Mouse (Mus musculus): ENCODE data around the gene Csdc2. TPM values are rescaled to one million over a fixed set of nuclear protein-coding genes. Genes with fewer than 3 reads are reported as not detected.

The Csdc2 gene
- polyA plus RNA-seq, 1 experiment: 4.9 TPM

DNA sequence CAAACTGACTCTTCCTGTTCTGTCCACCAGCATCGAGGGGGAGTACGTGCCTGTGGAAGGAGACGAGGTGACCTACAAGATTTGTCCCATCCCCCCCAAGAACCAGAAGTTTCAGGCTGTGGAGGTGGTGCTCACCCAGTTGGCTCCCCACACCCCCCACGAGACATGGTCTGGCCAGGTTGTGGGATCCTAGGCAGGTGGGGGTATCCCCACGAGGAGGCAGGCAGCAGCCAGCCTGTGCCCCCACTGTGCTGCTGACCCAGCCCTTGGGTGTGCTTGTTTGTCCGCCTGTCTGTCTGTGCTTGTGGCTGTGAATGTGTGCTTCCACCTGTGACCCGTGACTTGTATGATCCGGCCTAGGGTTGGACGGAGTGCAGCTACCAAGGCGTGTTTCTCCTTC, 12.5 kb downstream of the Csdc2 start:
- H3K27ac ChIP-seq (ENCODE audit: insufficient read depth, low read length): no peak overlapping the region
- H3K9ac ChIP-seq (ENCODE audit: low read depth, poor library complexity, severe bottlenecking): no peak overlapping the region
- TF ChIP-seq POLR2A (IDR thresholded peaks at IDR 0.05; ENCODE audit: insufficient read depth, low read length) (no peak), CTCF (IDR thresholded peaks at IDR 0.05; ENCODE audit: low read depth, low read length) (no peak), EP300 (IDR thresholded peaks at IDR 0.05; ENCODE audit: insufficient read depth, low read depth, low read length) (no peak)

DNA sequence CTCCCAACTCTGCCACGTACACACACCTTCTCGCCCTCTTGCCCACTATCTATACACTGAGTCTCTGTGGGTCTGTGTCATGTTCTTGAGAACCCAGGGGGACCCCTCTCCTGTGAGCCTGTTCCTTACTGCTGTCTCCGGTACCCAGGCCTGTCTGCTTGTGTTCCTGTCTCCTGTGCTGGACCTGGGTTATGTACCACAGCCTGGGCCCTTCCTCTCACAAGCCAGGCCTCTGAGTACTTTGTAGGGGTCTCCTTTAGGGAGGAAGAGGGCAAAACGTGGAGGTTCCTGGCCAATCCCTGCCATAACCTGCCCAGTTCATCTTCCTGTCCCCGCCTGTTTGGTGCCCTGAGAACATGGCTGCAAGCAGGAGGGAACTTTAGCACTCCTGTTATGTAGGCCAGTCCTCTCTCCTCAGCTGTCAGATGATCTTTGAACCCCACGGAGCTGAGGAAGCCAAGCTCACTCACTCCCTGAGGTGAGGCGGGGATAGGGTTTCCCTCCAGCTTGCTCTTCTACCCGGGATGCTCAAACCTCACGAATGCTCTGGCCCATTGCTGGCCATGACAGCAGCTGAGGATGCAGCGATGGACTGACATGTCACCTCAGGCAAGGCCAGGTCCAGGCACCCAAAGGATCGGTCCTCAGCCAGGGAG, 13.0 kb downstream of the Csdc2 start:
- H3K9ac ChIP-seq (ENCODE audit: low read depth, poor library complexity, severe bottlenecking): no peak overlapping the region
- no peak for TF ChIP-seq EP300 (IDR thresholded peaks at IDR 0.05; ENCODE audit: insufficient read depth, low read depth, low read length)
- TF ChIP-seq CTCF (IDR thresholded peaks at IDR 0.05; ENCODE audit: low read depth, low read length): no peak
- no peak for TF ChIP-seq POLR2A (IDR thresholded peaks at IDR 0.05; ENCODE audit: insufficient read depth, low read length)

More for the DNA sequence above, 12.5 kb downstream of the Csdc2 start:
- Histone ChIP-seq H3K9me3 (replicated peaks; ENCODE audit: control insufficient read depth, insufficient read depth, low read length, poor library complexity, severe bottlenecking) (no peaks in the 10 kb centered on the region), H3K27me3 (ENCODE audit: control insufficient read depth, insufficient read depth, low read length, poor library complexity, severe bottlenecking) (no peaks in the 10 kb centered on the region), H3K4me3 (ENCODE audit: low read depth, low read length) (no peak overlapping the region), H3K36me3 (ENCODE audit: control insufficient read depth, insufficient read depth, low read length, poor library complexity, severe bottlenecking) (peaks cover 31% of the 10 kb centered on the region), H3K4me1 (ENCODE audit: control insufficient read depth, insufficient read depth, low read length) (no peaks in the 10 kb centered on the region)

DNA sequence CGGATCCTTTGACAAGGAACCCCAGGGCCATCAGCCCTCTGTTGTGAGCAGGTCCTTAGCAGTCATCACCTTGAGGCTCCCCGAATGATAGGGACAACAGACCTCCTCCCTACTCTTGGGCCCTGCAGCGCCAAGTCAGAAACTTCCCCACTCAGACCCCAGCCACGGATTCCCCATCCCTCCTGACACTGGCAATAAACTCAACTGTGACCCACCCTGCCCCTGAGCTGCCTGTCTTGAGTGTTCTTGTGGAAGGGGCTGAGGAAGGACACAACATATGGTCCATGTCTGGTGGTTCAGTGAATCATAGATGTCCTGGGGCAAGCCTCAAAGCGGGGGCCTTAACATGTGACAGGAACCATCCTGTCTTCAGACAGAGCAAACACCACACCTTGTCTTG, 14.2 kb downstream of the Csdc2 start:
- H3K4me3 ChIP-seq (ENCODE audit: low read depth, low read length): no peak overlapping the region

More for the DNA sequence above, 13.0 kb downstream of the Csdc2 start:
- Histone ChIP-seq H3K4me3 (ENCODE audit: low read depth, low read length) (no peak overlapping the region), H3K27me3 (ENCODE audit: control insufficient read depth, insufficient read depth, low read length, poor library complexity, severe bottlenecking) (no peaks in the 10 kb centered on the region), H3K27ac (ENCODE audit: insufficient read depth, low read length) (no peak overlapping the region), H3K4me1 (ENCODE audit: control insufficient read depth, insufficient read depth, low read length) (no peaks in the 10 kb centered on the region), H3K36me3 (ENCODE audit: control insufficient read depth, insufficient read depth, low read length, poor library complexity, severe bottlenecking) (peaks cover 36% of the 10 kb centered on the region), H3K9me3 (replicated peaks; ENCODE audit: control insufficient read depth, insufficient read depth, low read length, poor library complexity, severe bottlenecking) (no peaks in the 10 kb centered on the region)

DNA sequence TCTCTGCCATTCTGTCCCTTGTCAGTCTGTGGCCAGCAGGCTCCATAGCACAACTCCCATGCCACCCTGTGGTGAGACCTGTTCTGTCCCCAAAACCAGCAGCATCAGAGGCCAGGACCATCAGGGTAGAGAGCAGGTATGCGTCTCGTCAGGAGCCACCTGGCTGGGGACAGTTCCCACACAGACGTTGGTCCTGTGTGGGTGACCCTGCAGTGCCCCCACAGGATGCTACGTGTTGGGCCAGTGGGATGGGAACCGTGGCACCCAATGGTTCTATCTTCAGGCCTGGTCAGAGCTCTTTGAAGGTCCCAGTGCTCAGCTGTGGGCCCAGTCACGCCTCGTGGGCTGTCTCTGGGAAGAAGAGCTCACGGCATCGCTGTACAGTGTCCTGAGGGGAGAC, 14.6 kb downstream of the Csdc2 start:
- Histone ChIP-seq H3K4me3 (ENCODE audit: low read depth, low read length) (no peak overlapping the region), H3K9me3 (replicated peaks; ENCODE audit: control insufficient read depth, insufficient read depth, low read length, poor library complexity, severe bottlenecking) (no peaks in the 10 kb centered on the region), H3K9ac (ENCODE audit: low read depth, poor library complexity, severe bottlenecking) (no peak overlapping the region), H3K36me3 (ENCODE audit: control insufficient read depth, insufficient read depth, low read length, poor library complexity, severe bottlenecking) (peaks cover 51% of the 10 kb centered on the region), H3K27me3 (ENCODE audit: control insufficient read depth, insufficient read depth, low read length, poor library complexity, severe bottlenecking) (no peaks in the 10 kb centered on the region), H3K4me1 (ENCODE audit: control insufficient read depth, insufficient read depth, low read length) (no peaks in the 10 kb centered on the region), H3K27ac (ENCODE audit: insufficient read depth, low read length) (no peak overlapping the region)
- TF ChIP-seq POLR2A (IDR thresholded peaks at IDR 0.05; ENCODE audit: insufficient read depth, low read length) (no peak), CTCF (IDR thresholded peaks at IDR 0.05; ENCODE audit: low read depth, low read length) (no peak), EP300 (IDR thresholded peaks at IDR 0.05; ENCODE audit: insufficient read depth, low read depth, low read length) (no peak)

More for the DNA sequence above, 14.2 kb downstream of the Csdc2 start:
- H3K27me3 ChIP-seq (ENCODE audit: control insufficient read depth, insufficient read depth, low read length, poor library complexity, severe bottlenecking): no peaks in the 10 kb centered on the region
- no peaks in the 10 kb centered on the region for H3K9me3 ChIP-seq (replicated peaks; ENCODE audit: control insufficient read depth, insufficient read depth, low read length, poor library complexity, severe bottlenecking)
- TF ChIP-seq CTCF (IDR thresholded peaks at IDR 0.05; ENCODE audit: low read depth, low read length) (no peak), EP300 (IDR thresholded peaks at IDR 0.05; ENCODE audit: insufficient read depth, low read depth, low read length) (no peak), POLR2A (IDR thresholded peaks at IDR 0.05; ENCODE audit: insufficient read depth, low read length) (no peak)
- H3K27ac ChIP-seq (ENCODE audit: insufficient read depth, low read length): no peak overlapping the region
- no peaks in the 10 kb centered on the region for H3K4me1 ChIP-seq (ENCODE audit: control insufficient read depth, insufficient read depth, low read length)
- H3K9ac ChIP-seq (ENCODE audit: low read depth, poor library complexity, severe bottlenecking): no peak overlapping the region
- peaks cover 47% of the 10 kb centered on the region for H3K36me3 ChIP-seq (ENCODE audit: control insufficient read depth, insufficient read depth, low read length, poor library complexity, severe bottlenecking)

DNA sequence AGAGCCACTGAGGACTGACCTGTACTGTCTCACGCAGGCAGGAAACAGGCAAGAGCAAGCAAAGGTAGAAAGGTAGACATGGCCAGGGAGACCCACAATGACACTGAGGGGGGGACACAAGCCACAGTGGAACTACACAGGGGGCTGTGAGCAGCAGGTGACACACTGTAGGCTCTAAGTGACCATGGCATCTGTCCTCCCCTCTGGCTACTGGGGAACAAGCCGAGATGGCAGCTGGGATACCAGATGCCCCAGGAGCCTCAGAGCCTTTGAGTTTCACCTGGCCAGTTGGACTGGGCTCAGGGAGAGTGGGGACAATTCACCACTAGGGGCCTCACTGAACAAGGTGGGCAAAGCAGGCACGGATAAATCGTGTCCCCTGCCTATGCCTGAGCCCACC, 15.8 kb downstream of the Csdc2 start:
- H3K9me3 ChIP-seq (replicated peaks; ENCODE audit: control insufficient read depth, insufficient read depth, low read length, poor library complexity, severe bottlenecking): no peaks in the 10 kb centered on the region
- H3K27me3 ChIP-seq (ENCODE audit: control insufficient read depth, insufficient read depth, low read length, poor library complexity, severe bottlenecking): no peaks in the 10 kb centered on the region
- H3K4me1 ChIP-seq (ENCODE audit: control insufficient read depth, insufficient read depth, low read length): peaks cover 2% of the 10 kb centered on the region
- no peak overlapping the region for H3K9ac ChIP-seq (ENCODE audit: low read depth, poor library complexity, severe bottlenecking)
- 0 out of 2 replicates have a peak overlapping the region, but pooled peaks have one; percentile 23 for H3K27ac ChIP-seq (ENCODE audit: insufficient read depth, low read length)
- TF ChIP-seq POLR2A (IDR thresholded peaks at IDR 0.05; ENCODE audit: insufficient read depth, low read length): no peak
- no peak for TF ChIP-seq CTCF (IDR thresholded peaks at IDR 0.05; ENCODE audit: low read depth, low read length)
- no peak for TF ChIP-seq EP300 (IDR thresholded peaks at IDR 0.05; ENCODE audit: insufficient read depth, low read depth, low read length)
- H3K36me3 ChIP-seq (ENCODE audit: control insufficient read depth, insufficient read depth, low read length, poor library complexity, severe bottlenecking): peaks cover 63% of the 10 kb centered on the region
- H3K4me3 ChIP-seq (ENCODE audit: low read depth, low read length): no peak overlapping the region

DNA sequence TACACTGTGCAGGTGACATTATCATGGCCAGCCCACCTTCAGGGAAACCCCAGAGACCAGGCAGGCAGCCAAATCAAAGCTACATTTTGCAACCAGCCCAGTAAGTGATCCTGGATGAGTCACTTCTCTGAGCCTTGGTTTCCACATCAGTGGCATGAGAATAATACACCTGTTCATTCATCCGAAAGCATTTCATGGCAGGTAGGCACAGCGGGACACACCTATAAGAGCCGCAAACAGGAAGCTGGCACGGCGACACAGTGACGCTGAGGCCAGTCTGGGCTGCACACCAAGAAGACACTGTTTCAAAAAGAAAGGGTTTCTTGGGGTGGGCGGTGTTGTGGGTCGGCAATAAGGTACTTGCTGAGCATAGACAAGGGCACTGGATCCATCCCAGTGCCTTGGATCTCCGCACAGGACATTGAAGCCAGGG, 17.6 kb downstream of the Csdc2 start:
- Histone ChIP-seq H3K36me3 (ENCODE audit: control insufficient read depth, insufficient read depth, low read length, poor library complexity, severe bottlenecking) (peaks cover 82% of the 10 kb centered on the region), H3K4me3 (ENCODE audit: low read depth, low read length) (no peak overlapping the region), H3K27ac (ENCODE audit: insufficient read depth, low read length) (no peak overlapping the region), H3K27me3 (ENCODE audit: control insufficient read depth, insufficient read depth, low read length, poor library complexity, severe bottlenecking) (no peaks in the 10 kb centered on the region), H3K4me1 (ENCODE audit: control insufficient read depth, insufficient read depth, low read length) (peaks cover 2% of the 10 kb centered on the region), H3K9ac (ENCODE audit: low read depth, poor library complexity, severe bottlenecking) (no peak overlapping the region), H3K9me3 (replicated peaks; ENCODE audit: control insufficient read depth, insufficient read depth, low read length, poor library complexity, severe bottlenecking) (no peaks in the 10 kb centered on the region)
- TF ChIP-seq EP300 (IDR thresholded peaks at IDR 0.05; ENCODE audit: insufficient read depth, low read depth, low read length): no peak
- no peak for TF ChIP-seq CTCF (IDR thresholded peaks at IDR 0.05; ENCODE audit: low read depth, low read length)
- TF ChIP-seq POLR2A (IDR thresholded peaks at IDR 0.05; ENCODE audit: insufficient read depth, low read length): no peak
